Mouse (Mus musculus): ENCODE measurements around the gene Dnaaf1. TPM values are rescaled to one million over a fixed set of nuclear protein-coding genes. Genes with fewer than 3 reads are reported as not detected.

Gene Dnaaf1
- polyA plus RNA-seq, 1 experiment from 2014 or later = 0.20 TPM

GRCm38 (mm10) chr8:119625788-119626187 is 50.8 kb downstream of the Dnaaf1 start:
- ATAC-seq (ENCODE audit: low FRiP score) = no peak
- no peak overlapping the region for H3K4me2 ChIP-seq
- 76% methylated on average over 22 of the region's 22 CpGs for WGBS
- H3K4me3 ChIP-seq (replicated peaks) = no peak overlapping the region
- H3K27me3 ChIP-seq (replicated peaks) = no peaks in the 10 kb centered on the region
- no peaks in the 10 kb centered on the region for H3K9me3 ChIP-seq (replicated peaks)
- H3K36me3 ChIP-seq = no peaks in the 10 kb centered on the region
- H3K9ac ChIP-seq (replicated peaks) = no peak overlapping the region
- peaks cover 1% of the 10 kb centered on the region; the same call in 1 of the 2 replicates for H3K4me1 ChIP-seq
- no peak overlapping the region for H3K27ac ChIP-seq (replicated peaks)

DNA sequence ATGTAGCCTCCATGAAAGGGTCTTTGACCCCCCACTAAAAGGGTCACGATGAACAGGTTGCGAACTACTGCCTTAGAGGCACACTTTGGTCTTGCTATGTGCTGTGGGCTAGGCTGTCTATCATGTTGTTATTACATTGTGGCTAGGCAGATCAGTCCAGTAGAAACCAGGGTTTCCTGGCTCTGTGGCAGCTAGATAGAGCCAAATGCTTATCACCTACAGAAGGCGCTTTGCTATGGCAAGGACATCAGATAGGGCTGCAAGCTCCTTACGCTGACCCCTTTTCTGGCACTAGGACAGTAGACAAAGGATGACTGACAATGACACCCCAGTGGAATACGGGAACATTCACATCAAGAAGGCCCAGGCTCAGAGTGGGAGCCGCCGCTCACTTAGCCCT is 52.2 kb downstream of the Dnaaf1 start:
- H3K27me3 ChIP-seq (replicated peaks) = no peaks in the 10 kb centered on the region
- H3K4me3 ChIP-seq (replicated peaks) = no peak overlapping the region
- no peak for ATAC-seq (ENCODE audit: low FRiP score)
- no peaks in the 10 kb centered on the region for H3K36me3 ChIP-seq
- H3K4me1 ChIP-seq = peaks cover 3% of the 10 kb centered on the region; the same call in 1 of the 2 replicates
- H3K4me2 ChIP-seq = no peak overlapping the region
- 93% methylated on average over 7 of the region's 7 CpGs for WGBS
- H3K9me3 ChIP-seq (replicated peaks) = no peaks in the 10 kb centered on the region
- no peak overlapping the region for H3K27ac ChIP-seq (replicated peaks)
- no peak overlapping the region for H3K9ac ChIP-seq (replicated peaks)

GRCm38 (mm10) chr8:119627613-119628359 is 52.8 kb downstream of the Dnaaf1 start:
- Histone ChIP-seq H3K4me2 (no peak overlapping the region), H3K36me3 (no peaks in the 10 kb centered on the region), H3K4me3 (replicated peaks) (no peak overlapping the region), H3K27me3 (replicated peaks) (peaks cover 1% of the 10 kb centered on the region; the same call in 1 of the 2 replicates), H3K27ac (replicated peaks) (no peak overlapping the region), H3K4me1 (peaks cover 3% of the 10 kb centered on the region; the same call in 1 of the 2 replicates), H3K9me3 (replicated peaks) (no peaks in the 10 kb centered on the region), H3K9ac (replicated peaks) (no peak overlapping the region)
- 48% methylated on average over 10 of the region's 10 CpGs for WGBS
- no peak for ATAC-seq (ENCODE audit: low FRiP score)

DNA sequence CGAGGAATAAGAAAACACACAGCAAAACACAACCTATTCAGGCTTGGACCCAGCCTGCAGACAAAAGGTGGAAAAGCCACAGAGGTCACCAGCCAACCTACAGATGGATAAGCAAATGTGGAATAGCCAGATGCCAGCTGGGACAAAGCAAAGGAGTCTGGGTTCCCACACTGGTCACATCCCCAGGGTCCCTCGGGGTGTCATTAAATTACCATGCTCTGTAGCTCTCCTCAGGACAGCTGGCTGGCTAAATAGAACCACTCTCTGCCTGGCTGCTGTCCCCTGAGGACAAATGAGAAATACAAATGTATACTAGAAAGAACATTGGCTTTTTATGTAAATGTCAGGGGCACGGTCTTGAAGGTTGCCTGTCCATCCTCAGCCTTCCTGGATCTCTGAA is 55.8 kb downstream of the Dnaaf1 start:
- 25% methylated on average over 3 of the region's 3 CpGs for WGBS
- Histone ChIP-seq H3K27me3 (replicated peaks) (peaks cover 15% of the 10 kb centered on the region), H3K4me1 (peaks cover 16% of the 10 kb centered on the region), H3K9me3 (replicated peaks) (no peaks in the 10 kb centered on the region), H3K4me2 (no peak overlapping the region), H3K9ac (replicated peaks) (no peak overlapping the region), H3K4me3 (replicated peaks) (no peak overlapping the region), H3K27ac (replicated peaks) (no peak overlapping the region), H3K36me3 (no peaks in the 10 kb centered on the region)
- ATAC-seq (ENCODE audit: low FRiP score) = no peak

DNA sequence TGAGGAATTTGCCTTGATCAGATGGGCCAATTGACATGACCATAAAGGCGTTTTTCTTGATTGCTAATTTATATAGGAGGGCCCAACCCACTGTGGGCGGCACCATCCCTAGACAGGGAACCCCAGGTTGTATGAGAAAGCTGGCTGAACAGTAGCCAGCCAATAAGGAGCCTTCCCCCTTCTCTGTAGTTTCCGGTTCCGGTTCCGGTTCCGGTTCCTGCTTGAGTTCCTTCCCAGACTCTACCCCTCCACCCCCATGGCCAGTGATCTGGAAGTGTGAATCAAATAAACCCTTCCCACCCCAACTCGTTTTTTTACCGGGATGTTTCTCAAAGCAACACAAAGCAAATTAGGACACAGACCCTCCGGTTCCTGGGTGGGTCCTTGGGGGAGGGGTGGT is 57.2 kb downstream of the Dnaaf1 start:
- Histone ChIP-seq H3K27me3 (replicated peaks) (peaks cover 18% of the 10 kb centered on the region), H3K36me3 (no peaks in the 10 kb centered on the region), H3K9me3 (replicated peaks) (no peaks in the 10 kb centered on the region), H3K9ac (replicated peaks) (no peak overlapping the region), H3K4me2 (no peak overlapping the region), H3K4me1 (peaks cover 16% of the 10 kb centered on the region), H3K27ac (replicated peaks) (no peak overlapping the region), H3K4me3 (replicated peaks) (no peak overlapping the region)
- 87% methylated on average over 9 of the region's 9 CpGs for WGBS
- no peak for ATAC-seq (ENCODE audit: low FRiP score)

DNA sequence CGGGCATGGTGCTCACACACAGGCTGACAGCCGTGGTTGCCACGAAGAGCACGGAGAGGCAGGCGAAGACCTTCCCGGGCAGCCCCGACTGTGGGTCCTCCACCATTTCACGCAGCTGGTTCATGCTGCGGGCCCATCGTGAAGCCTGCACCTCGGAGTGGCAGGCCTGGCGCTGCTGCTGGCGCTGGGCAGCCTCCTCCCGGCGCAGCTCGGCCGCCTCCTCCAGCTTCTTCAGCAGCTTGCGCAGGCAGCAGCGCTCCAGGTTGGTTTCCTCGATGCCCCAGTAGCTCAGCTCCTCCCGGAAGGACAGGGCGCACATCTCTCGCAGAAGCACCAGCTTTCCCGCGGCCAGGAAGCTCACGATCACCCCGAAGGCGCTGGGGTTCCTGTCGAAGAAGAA is 57.9 kb downstream of the Dnaaf1 start:
- H3K4me2 ChIP-seq = no peak overlapping the region

GRCm38 (mm10) chr8:119634616-119635336 is 59.7 kb downstream of the Dnaaf1 start:
- Histone ChIP-seq H3K9me3 (replicated peaks) (no peaks in the 10 kb centered on the region), H3K36me3 (no peaks in the 10 kb centered on the region), H3K4me1 (peaks cover 16% of the 10 kb centered on the region), H3K4me3 (replicated peaks) (no peak overlapping the region), H3K4me2 (peak overlapping the region; percentile 2; the same call in 1 of the 2 replicates), H3K27ac (replicated peaks) (no peak overlapping the region), H3K27me3 (replicated peaks) (peaks cover 19% of the 10 kb centered on the region), H3K9ac (replicated peaks) (no peak overlapping the region)
- no peak; the same call in 1 of the 2 replicates for ATAC-seq (ENCODE audit: low FRiP score)
- 21% methylated on average over 14 of the region's 14 CpGs for WGBS

More for the DNA sequence above, 57.9 kb downstream of the Dnaaf1 start:
- peaks cover 16% of the 10 kb centered on the region for H3K4me1 ChIP-seq
- no peaks in the 10 kb centered on the region for H3K9me3 ChIP-seq (replicated peaks)
- no peak overlapping the region for H3K9ac ChIP-seq (replicated peaks)
- ATAC-seq (ENCODE audit: low FRiP score) = no peak
- H3K36me3 ChIP-seq = no peaks in the 10 kb centered on the region
- 53% methylated on average over 29 of the region's 29 CpGs for WGBS
- H3K27me3 ChIP-seq (replicated peaks) = peaks cover 19% of the 10 kb centered on the region
- no peak overlapping the region for H3K4me3 ChIP-seq (replicated peaks)
- H3K27ac ChIP-seq (replicated peaks) = no peak overlapping the region

- H3K9ac ChIP-seq (replicated peaks) = no peak within 1 kb of the TSS
Measured at GRCm38 (mm10) chr8:119635378-119635777, 60.3 kb downstream of the Dnaaf1 start, which contains the start of gene Kcng4. Gene Kcng4 (minus strand): TSS chr8:119635680.

DNA sequence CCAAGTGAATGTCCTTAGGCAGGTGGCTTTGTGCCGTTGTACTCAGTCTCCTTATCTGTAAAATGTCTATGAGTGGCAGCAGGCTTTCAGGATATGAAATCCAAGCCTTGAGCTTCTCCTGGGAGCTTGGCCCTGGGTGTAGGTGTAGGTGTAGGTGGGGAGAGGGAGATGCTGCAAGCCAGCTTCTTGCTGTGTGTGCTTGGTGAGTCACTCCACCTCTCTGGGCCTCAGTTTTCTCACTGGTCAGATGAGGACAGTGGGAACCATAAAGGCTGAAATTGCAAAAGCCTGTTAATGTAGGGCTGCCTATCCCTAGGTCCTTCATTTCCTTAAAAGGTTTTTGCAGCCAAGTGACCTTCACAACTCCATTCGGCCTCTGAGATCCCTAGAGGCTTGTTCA is 60.9 kb downstream of the Dnaaf1 start:
- H3K9ac ChIP-seq (replicated peaks) = no peak overlapping the region
- no peaks in the 10 kb centered on the region for H3K36me3 ChIP-seq
- no peaks in the 10 kb centered on the region for H3K9me3 ChIP-seq (replicated peaks)
- H3K27me3 ChIP-seq (replicated peaks) = peaks cover 19% of the 10 kb centered on the region
- H3K27ac ChIP-seq (replicated peaks) = no peak overlapping the region
- ATAC-seq (ENCODE audit: low FRiP score) = no peak
- H3K4me3 ChIP-seq (replicated peaks) = no peak overlapping the region
- 78% methylated on average over 2 of the region's 2 CpGs for WGBS
- H3K4me2 ChIP-seq = no peak overlapping the region
- peaks cover 16% of the 10 kb centered on the region for H3K4me1 ChIP-seq

More at GRCm38 (mm10) chr8:119635378-119635777, 60.3 kb downstream of the Dnaaf1 start, which contains the start of gene Kcng4:
- Histone ChIP-seq H3K27ac (replicated peaks) (no peak within 1 kb of the TSS), H3K4me3 (replicated peaks) (no peak within 1 kb of the TSS), H3K4me1 (peaks cover 19% of the 10 kb centered on the region), H3K9me3 (replicated peaks) (no peaks in the 10 kb centered on the region), H3K36me3 (no peaks in the 10 kb centered on the region), H3K4me2 (peak within 1 kb of the TSS; percentile 2; the same call in 1 of the 2 replicates), H3K27me3 (replicated peaks) (peaks cover 19% of the 10 kb centered on the region)
- no peak for ATAC-seq (ENCODE audit: low FRiP score)
- 49% methylated on average over 6 of the region's 6 CpGs for WGBS

DNA sequence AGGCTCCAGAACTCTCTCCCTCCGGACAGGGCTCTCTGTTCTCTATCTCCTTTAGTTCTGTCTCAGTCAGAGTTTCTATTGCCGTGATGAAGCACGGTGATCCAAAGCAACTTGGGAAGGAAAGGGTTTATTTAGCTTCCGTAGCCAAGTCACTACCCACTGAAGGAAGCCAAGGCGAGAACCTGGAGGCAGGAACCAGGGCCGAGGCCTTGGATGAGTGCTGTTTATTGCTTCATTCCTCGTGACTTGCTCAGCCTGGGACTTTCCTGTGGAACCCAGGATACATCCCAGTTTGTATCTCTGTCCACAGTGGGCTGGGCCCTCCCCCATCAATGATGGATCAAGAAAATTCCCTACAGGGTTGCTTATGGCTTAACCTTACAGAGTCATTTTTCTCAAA is 61.7 kb downstream of the Dnaaf1 start:
- H3K9me3 ChIP-seq (replicated peaks) = no peaks in the 10 kb centered on the region
- H3K9ac ChIP-seq (replicated peaks) = no peak overlapping the region
- peaks cover 19% of the 10 kb centered on the region for H3K27me3 ChIP-seq (replicated peaks)
- 60% methylated on average over 7 of the region's 7 CpGs for WGBS
- no peak overlapping the region for H3K4me2 ChIP-seq
- H3K27ac ChIP-seq (replicated peaks) = no peak overlapping the region
- no peak for ATAC-seq (ENCODE audit: low FRiP score)
- no peaks in the 10 kb centered on the region for H3K36me3 ChIP-seq
- H3K4me3 ChIP-seq (replicated peaks) = no peak overlapping the region
- peaks cover 16% of the 10 kb centered on the region for H3K4me1 ChIP-seq

DNA sequence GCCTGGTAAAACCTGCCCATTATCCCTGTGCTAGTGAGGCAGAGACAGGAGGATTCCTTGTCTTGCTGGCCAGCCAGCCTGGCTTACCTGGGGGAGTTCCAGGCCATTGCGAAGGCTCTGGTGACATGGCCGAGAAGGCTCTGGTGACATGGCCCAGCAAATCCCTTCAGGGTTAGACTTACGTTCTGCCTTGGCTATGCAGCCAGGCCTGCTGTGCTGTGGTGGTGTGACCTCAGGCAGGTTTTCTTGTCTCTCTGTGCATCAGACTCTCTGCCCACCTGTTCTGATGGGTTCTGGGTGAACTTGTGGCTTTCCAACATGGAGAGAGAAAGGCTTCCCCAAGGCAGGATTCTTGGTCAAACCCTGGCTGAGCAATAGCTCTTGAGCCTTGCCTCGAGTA is 62.3 kb downstream of the Dnaaf1 start:
- no peaks in the 10 kb centered on the region for H3K36me3 ChIP-seq
- H3K4me2 ChIP-seq = no peak overlapping the region
- H3K27ac ChIP-seq (replicated peaks) = no peak overlapping the region
- H3K4me3 ChIP-seq (replicated peaks) = no peak overlapping the region
- WGBS = 94% methylated on average over 4 of the region's 4 CpGs
- H3K9ac ChIP-seq (replicated peaks) = no peak overlapping the region
- ATAC-seq (ENCODE audit: low FRiP score) = no peak
- H3K27me3 ChIP-seq (replicated peaks) = peaks cover 19% of the 10 kb centered on the region
- peaks cover 16% of the 10 kb centered on the region for H3K4me1 ChIP-seq
- H3K9me3 ChIP-seq (replicated peaks) = no peaks in the 10 kb centered on the region

- no peak overlapping the region for H3K4me3 ChIP-seq (replicated peaks)
- no peak for ATAC-seq (ENCODE audit: low FRiP score)
Measured at GRCm38 (mm10) chr8:119638261-119638660, 63.2 kb downstream of the Dnaaf1 start.

More at GRCm38 (mm10) chr8:119638261-119638660, 63.2 kb downstream of the Dnaaf1 start:
- no peaks in the 10 kb centered on the region for H3K36me3 ChIP-seq
- H3K9ac ChIP-seq (replicated peaks) = no peak overlapping the region
- H3K9me3 ChIP-seq (replicated peaks) = no peaks in the 10 kb centered on the region
- peaks cover 14% of the 10 kb centered on the region for H3K27me3 ChIP-seq (replicated peaks)
- 72% methylated on average over 6 of the region's 6 CpGs for WGBS
- peaks cover 16% of the 10 kb centered on the region for H3K4me1 ChIP-seq
- H3K27ac ChIP-seq (replicated peaks) = no peak overlapping the region
- no peak overlapping the region for H3K4me2 ChIP-seq
